Mouse (Mus musculus) myocyte (in vitro differentiated cells): Measurements from ENCODE around the gene Trappc3l.

Experiments used
- E2F4 ChIP-seq: IDR thresholded peaks from one replicate; pipeline ENCODE4 v1.6.1; 2011; ENCODE audit warnings: mild to moderate bottlenecking, control low read depth, moderate library complexity; ENCODE audit not compliant: insufficient read depth
- MAX ChIP-seq: IDR thresholded peaks from one replicate; pipeline ENCODE4 v1.6.1; 2011; ENCODE audit warnings: low read depth, mild to moderate bottlenecking, control low read depth
- MYOD1 ChIP-seq, 3 experiments: IDR thresholded peaks; one replicate each; pipeline ENCODE4 v1.6.1; 2011; ENCODE audit warnings: control low read depth in 2 of 3, low read depth in 2 of 3, mild to moderate bottlenecking in 2 of 3, moderate library complexity in 1 of 3; ENCODE audit not compliant: insufficient read length in 2 of 3, control insufficient read depth in 1 of 3
- MYOG ChIP-seq, 3 experiments: IDR thresholded peaks; one replicate each; pipeline ENCODE4 v1.6.1; 2011; ENCODE audit warnings: control low read depth in 2 of 3, low read depth in 2 of 3, mild to moderate bottlenecking in 2 of 3; ENCODE audit not compliant: insufficient read length in 2 of 3, control insufficient read depth in 1 of 3, insufficient read depth in 1 of 3
- POLR2A ChIP-seq: IDR thresholded peaks from one replicate; pipeline ENCODE4 v1.6.1; 2011; ENCODE audit warnings: low read depth, mild to moderate bottlenecking, control low read depth, moderate library complexity; ENCODE audit not compliant: insufficient read length
- POLR2AphosphoS2 ChIP-seq: IDR thresholded peaks from one replicate; pipeline ENCODE4 v1.6.1; 2011; ENCODE audit warnings: low read depth, control low read depth; ENCODE audit not compliant: insufficient read length
- TCF12 ChIP-seq: IDR thresholded peaks from one replicate; pipeline ENCODE4 v1.6.1; 2011; ENCODE audit warnings: mild to moderate bottlenecking, control low read depth; ENCODE audit not compliant: poor library complexity, insufficient read depth, severe bottlenecking
- TCF3 ChIP-seq: IDR thresholded peaks from one replicate; pipeline ENCODE4 v1.6.1; 2011; ENCODE audit warnings: low read depth, control low read depth; ENCODE audit not compliant: insufficient read length

DNA sequence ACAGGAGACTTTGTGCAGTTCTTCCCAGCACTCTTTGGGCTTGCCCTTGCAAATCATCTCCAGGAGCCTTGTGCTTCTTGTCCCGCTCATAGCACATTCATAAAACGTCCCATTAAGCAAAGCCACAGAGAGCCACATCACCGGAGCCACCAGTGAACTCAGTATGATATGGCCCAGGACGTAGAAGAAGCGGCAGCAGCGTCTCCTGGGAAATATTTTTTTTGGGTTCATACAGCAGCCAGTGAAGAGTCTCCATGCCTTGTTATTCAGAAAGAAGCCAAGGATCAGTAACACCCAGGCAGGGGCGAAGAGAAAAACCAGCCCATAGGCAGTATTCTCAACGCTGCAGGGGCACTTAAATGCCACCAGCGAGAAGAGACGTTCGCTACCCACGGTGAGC is 58.6 kb downstream of the Trappc3l start:
- TF ChIP-seq POLR2A (no peak), TCF3 (no peak), MYOG (IDR thresholded peaks at IDR 0.05; ENCODE audit: control insufficient read depth in 1 of 3, insufficient read depth in 1 of 3, insufficient read length in 2 of 3, low read depth in 2 of 3) (no peak), MYOD1 (IDR thresholded peaks at IDR 0.05; ENCODE audit: control insufficient read depth in 1 of 3, insufficient read length in 2 of 3, low read depth in 2 of 3) (no peak), TCF12 (no peak), MAX (no peak), POLR2AphosphoS2 (no peak), E2F4 (no peak)
